Mouse (Mus musculus): ENCODE results near the gene Adamts14.

Adamts14 gene

DNA sequence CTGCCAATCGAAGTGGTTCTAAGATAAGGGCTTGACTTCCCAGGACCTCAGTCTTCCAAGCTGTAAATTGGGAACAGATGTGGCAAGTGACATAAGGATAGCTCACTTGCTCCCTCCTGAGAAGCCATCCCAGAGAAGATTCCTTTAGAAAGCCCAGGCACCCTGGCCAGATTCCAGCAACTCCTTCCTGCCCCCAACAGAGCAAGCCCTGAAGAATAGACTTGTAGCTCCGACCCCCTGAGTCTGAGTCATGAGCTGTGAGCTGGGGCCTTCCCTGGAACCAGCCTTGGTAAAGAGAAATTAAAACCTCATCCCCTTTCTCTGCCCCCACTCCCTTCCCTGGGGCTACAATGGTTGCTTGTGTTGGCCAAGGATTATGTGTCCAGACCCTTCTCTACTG lies 1.3 kb upstream of the Adamts14 start:
- no peak for DNase-seq (ENCODE audit: low spot score)

GRCm38 (mm10) chr10:61273844-61274215 lies 592 bp upstream of the Adamts14 start:
- peak; percentile 6 for DNase-seq (ENCODE audit: low spot score)

GRCm38 (mm10) chr10:61272631-61273030 lies 607 bp downstream of the Adamts14 start:
- no peak for DNase-seq (ENCODE audit: low spot score)

DNA sequence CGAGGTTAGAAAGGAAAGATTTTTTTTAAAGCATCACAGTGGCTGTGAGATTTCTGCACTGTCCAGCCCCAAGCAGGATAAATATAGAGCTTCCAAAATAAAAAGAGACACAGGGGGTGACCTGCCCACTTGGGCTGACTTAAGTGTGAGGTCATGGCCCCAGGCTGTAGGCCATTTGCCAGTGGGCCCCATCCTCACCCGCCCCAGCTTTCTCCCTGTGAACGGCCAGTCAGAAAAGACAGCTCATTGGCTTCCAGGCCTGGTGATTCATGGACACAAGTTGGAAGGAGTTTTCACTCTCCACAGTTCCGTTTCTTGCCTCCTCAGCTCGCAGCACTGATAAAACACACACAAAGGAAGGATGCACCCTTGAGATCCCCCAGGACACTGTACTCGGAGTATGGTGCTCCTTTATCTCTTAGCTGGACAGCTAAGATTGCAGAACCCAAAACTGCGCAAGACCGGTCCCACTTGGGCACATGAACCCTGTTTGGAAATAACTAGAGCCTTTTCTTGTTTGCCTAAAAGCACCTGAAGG lies 1.1 kb downstream of the Adamts14 start:
- DNase-seq (ENCODE audit: low spot score): no peak

- DNase-seq (ENCODE audit: low spot score): no peak
Observed at GRCm38 (mm10) chr10:61267378-61267777, 5.9 kb downstream of the Adamts14 start.

- no peak for DNase-seq (ENCODE audit: low spot score)
Observed at GRCm38 (mm10) chr10:61263606-61264005, 9.6 kb downstream of the Adamts14 start.

DNA sequence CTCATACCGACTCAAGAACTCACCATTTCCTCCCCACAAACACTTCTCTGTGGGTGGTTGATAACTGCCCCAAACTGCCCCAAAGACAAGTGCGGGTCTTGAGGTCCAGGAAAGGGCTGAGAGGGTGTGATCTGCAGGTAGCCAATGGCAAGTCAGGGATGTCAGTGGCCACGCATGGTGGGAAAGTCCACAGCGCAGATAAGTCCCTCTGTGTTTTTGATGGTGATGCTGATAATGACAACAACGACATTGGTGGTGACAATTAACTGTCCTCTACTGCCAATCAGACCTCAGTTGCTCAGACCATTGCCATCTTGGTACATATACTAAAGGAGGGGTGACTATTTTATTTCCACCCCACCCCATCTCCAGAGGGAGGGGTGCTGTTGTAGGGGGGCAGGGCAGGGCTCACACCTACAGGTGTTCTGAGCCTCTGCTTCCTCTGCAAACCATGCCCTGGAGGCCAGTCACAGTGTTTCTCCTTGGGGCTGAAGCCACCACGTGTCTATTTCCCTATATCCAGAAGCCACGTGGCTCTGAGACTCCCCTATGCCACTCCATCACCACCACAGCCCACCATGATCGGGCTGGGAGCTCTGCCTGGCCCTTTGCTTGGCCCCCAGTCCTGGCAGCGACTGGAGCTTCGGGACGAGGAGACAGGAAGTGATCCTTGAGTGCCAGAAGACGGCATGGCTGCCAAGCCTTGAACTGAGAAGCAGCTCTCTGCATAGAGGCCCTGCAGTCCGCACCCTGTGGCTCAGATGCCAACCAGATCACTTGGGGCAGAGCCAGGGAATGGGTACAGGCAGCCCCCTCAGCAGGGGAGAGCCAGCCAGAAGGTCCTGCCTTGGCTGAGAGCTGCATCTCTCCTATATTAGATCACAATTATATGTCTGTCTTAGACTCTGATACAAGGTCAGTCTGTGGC lies 11.7 kb downstream of the Adamts14 start:
- DNase-seq (ENCODE audit: low spot score): no peak

DNA sequence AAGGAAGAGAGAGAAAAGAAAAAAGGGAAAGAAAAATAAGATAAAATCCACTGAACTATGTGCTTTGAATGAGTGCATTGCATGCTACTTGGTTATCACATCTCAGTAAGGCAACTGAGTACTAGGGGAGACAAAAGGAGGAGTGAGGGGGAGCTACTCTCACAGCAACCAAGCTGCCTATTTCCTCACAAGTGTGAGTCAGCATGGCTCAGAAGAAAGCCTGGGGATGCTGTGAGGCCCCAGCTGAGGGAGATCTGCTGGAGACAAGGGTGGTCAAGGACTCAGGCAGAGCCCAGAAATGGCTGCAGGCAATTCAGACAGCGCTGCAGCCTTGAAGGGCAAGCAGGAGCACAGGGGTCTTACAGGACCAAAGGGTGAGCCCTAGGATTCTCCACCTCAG lies 15.1 kb downstream of the Adamts14 start:
- no peak for DNase-seq (ENCODE audit: low spot score)

DNA sequence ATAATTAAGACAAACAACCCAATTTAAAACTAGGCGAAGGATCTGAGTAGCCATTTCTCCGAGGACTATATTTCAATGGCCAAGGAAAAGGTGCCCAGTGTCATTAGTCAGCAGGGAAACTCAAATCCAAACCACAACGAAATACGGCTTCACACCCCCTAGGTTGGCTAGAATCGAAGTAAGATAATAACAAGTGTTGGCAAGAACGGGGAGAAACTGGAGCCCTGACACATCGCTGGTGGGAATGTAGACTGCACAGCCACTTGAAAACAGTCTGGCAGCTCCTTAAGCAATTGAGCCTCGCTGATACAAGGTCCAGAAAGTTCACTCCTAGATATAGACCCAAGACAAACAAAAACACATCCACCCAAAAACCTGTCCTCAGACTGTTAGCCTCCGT lies 16.6 kb downstream of the Adamts14 start:
- DNase-seq (ENCODE audit: low spot score): no peak

- no peak for DNase-seq (ENCODE audit: low spot score)
Observed at GRCm38 (mm10) chr10:61255190-61255589, 18.0 kb downstream of the Adamts14 start.

DNA sequence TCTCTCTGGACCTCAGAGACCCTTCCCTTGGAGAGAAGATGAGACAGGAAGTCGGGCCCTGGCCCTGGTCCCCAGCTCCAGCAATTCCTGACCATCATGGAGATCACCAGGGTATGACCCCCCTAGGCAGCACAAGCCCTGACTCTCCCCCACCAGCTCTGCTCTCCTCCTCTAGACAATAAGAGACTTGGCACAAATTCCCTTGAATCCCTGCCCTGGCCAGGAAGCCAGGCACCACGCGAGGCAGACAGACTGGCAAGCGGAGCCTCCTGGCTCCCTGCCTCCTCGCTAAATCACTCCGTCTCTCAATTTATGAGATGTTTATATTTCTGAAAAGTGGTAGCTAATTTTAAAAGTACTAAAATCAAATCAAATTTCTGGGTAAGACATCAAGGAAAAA lies 18.5 kb downstream of the Adamts14 start:
- DNase-seq (ENCODE audit: low spot score): peak; percentile 18

- no peak for DNase-seq (ENCODE audit: low spot score)
Observed at GRCm38 (mm10) chr10:61249951-61250350, 23.3 kb downstream of the Adamts14 start.

GRCm38 (mm10) chr10:61248596-61249114 lies 24.6 kb downstream of the Adamts14 start:
- DNase-seq (ENCODE audit: low spot score): no peak

GRCm38 (mm10) chr10:61246288-61246687 lies 26.9 kb downstream of the Adamts14 start:
- DNase-seq (ENCODE audit: low spot score): peak; percentile 54

DNA sequence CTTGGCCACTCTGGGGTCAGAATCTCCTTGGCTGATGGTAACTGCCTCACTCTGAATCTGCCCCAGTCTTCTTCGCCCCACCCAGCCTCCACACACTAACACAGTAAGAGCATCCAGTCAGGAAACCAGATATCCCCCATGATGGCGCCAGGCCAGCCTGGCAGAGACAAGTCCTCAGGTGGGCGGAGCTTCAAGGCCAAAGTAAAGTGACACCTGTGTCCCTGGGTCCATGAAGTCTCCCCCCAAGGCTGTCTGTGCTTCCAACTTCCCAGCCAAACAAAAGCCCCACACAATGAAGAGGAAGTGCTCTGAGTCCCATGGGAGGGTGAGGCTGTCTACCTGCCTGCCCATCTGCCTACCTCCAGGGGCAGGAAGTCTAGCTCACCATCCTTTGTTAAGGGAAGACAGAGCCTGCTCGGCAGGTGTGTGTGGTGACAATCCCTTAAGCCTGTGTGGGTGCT lies 31.2 kb downstream of the Adamts14 start:
- no peak for DNase-seq (ENCODE audit: low spot score)

- no peak for DNase-seq (ENCODE audit: low spot score)
Observed at GRCm38 (mm10) chr10:61240108-61240920, 32.9 kb downstream of the Adamts14 start.

GRCm38 (mm10) chr10:61237391-61237785 lies 35.9 kb downstream of the Adamts14 start:
- no peak for DNase-seq (ENCODE audit: low spot score)

- no peak for DNase-seq (ENCODE audit: low spot score)
Observed at GRCm38 (mm10) chr10:61236683-61237390, 36.4 kb downstream of the Adamts14 start.

GRCm38 (mm10) chr10:61235677-61236267 lies 37.5 kb downstream of the Adamts14 start:
- DNase-seq (ENCODE audit: low spot score): no peak

DNA sequence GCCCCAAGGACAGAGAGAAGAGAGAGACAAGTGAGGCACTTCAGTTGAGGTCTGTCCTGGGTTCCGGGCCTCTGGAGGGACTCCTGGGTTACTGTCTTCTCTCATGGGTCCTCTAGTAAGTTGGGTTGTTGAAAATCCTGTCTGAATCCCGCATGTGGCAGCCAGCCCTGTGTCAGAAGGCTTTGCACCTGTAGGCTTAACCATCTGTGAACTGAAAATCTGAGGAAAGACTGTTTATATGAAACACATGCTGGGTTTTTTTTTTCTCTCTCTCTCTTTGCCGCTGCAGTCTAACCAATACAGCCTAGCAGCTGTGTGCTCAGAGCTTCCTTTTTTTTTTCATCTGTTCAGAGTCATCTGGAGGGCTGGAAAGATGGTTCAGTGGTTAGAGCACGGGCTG lies 38.9 kb downstream of the Adamts14 start:
- DNase-seq (ENCODE audit: low spot score): no peak

- no peak for DNase-seq (ENCODE audit: low spot score)
Observed at GRCm38 (mm10) chr10:61232858-61233567, 40.2 kb downstream of the Adamts14 start.
